Mouse (Mus musculus): ENCODE results near the gene Pkd1. TPM values are rescaled to one million over a fixed set of nuclear protein-coding genes. Genes with fewer than 3 reads are reported as not detected.

Pkd1 gene
- polyA plus RNA-seq, 1 experiment: 0.14 TPM

DNA sequence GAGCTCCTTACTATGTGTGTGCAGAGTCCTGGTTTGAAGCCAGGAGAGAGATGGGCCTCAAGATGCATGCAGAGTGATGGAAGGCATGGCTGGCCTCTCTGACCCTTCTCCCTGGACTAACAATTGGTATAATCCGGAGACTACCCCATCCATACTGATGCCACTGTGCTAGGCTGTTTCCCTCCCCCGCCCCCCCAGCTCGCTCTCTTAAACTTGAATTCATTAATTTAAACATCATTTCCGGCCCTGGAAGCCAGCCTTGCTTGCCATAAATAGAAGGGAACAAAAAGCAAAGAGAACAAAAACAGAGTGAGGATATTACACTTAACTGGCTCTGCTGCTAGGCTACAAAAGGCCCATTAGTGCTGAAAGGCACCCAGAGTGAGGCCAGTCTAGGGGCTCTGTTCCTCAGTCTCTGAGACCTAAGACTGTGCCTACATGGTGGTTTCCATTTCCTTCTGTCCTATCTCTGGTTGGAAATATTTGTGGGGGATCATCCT is 9.0 kb downstream of the Pkd1 start:
- H3K27me3 ChIP-seq (ENCODE audit: control insufficient read depth): no peaks in the 10 kb centered on the region
- H3K4me3 ChIP-seq (replicated peaks): no peak overlapping the region
- H3K36me3 ChIP-seq (ENCODE audit: control insufficient read depth): no peaks in the 10 kb centered on the region
- H3K9me3 ChIP-seq (ENCODE audit: control insufficient read depth, low read length): no peaks in the 10 kb centered on the region
- no peaks in the 10 kb centered on the region; the same call in none of the 2 replicates for H3K4me1 ChIP-seq (ENCODE audit: control insufficient read depth)
- no peak for TF ChIP-seq GATA1 (IDR thresholded peaks at IDR 0.05; ENCODE audit: low read length)
- no peak for TF ChIP-seq TAL1 (IDR thresholded peaks at IDR 0.05; ENCODE audit: low read length)

DNA sequence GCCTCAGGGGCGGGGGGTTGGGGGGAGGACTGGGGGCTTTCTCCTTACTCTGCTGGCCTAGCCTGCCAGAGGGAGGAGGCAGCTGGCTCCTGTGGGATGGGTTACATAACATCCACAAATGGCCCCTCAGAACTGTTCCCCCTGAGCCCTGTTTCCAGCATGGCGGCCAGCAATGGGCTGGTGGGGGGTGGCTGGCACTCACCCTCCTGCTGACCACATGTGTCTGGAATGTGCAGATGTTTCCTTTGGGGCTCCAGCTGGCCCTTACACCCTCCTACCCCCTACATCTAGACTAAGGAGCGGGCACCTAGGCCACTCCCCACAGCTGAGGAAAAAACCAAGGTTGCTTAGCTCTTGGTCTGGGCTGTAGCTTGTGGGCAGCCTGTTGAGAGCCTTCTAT is 9.5 kb downstream of the Pkd1 start:
- H3K9me3 ChIP-seq (ENCODE audit: control insufficient read depth, low read length): no peaks in the 10 kb centered on the region
- H3K4me1 ChIP-seq (ENCODE audit: control insufficient read depth): no peaks in the 10 kb centered on the region; the same call in none of the 2 replicates
- TF ChIP-seq TAL1 (IDR thresholded peaks at IDR 0.05; ENCODE audit: low read length): no peak
- no peak for TF ChIP-seq GATA1 (IDR thresholded peaks at IDR 0.05; ENCODE audit: low read length)
- H3K27me3 ChIP-seq (ENCODE audit: control insufficient read depth): no peaks in the 10 kb centered on the region
- H3K36me3 ChIP-seq (ENCODE audit: control insufficient read depth): no peaks in the 10 kb centered on the region
- H3K4me3 ChIP-seq (replicated peaks): no peak overlapping the region

DNA sequence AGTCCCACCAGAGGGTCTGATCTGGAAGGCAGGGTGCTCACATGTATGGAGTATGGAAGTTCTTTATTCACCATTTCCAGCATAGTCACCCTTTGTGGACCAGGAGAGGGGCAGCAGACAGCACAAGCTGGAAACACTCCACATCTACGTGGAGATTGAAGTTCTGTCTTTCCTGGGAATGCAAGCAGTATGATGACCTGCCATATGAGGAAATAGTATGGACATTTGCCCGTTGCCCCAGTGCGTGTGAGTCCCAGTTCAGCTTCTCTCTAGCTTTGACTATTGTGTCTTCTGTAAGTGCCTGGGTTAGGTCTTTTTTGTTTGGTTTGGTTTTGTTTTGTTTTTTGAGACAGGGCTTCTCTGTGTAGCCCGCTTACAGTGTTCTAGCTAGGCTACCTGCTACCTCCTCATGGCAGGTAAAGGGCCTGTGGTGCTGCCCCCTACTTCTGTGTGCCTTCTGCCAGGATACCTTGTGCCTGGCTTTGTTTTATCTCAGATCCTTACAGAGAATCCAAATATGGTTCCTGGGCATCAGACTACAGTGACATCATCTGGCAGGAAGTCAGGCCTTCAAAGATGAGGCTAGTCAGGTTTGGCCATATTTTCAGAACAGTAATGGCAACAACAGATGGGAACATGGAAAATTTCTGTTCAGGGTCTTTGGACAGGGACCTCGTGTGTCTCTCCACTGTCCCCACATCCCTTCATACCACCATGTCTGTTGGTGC is 10.8 kb downstream of the Pkd1 start:
- TF ChIP-seq GATA1 (IDR thresholded peaks at IDR 0.05; ENCODE audit: low read length) (no peak), TAL1 (IDR thresholded peaks at IDR 0.05; ENCODE audit: low read length) (no peak)
- no peaks in the 10 kb centered on the region; the same call in 1 of the 2 replicates for H3K4me1 ChIP-seq (ENCODE audit: control insufficient read depth)
- H3K9me3 ChIP-seq (ENCODE audit: control insufficient read depth, low read length): no peaks in the 10 kb centered on the region
- H3K4me3 ChIP-seq (replicated peaks): no peak overlapping the region
- H3K27me3 ChIP-seq (ENCODE audit: control insufficient read depth): no peaks in the 10 kb centered on the region
- peaks cover 9% of the 10 kb centered on the region for H3K36me3 ChIP-seq (ENCODE audit: control insufficient read depth)

DNA sequence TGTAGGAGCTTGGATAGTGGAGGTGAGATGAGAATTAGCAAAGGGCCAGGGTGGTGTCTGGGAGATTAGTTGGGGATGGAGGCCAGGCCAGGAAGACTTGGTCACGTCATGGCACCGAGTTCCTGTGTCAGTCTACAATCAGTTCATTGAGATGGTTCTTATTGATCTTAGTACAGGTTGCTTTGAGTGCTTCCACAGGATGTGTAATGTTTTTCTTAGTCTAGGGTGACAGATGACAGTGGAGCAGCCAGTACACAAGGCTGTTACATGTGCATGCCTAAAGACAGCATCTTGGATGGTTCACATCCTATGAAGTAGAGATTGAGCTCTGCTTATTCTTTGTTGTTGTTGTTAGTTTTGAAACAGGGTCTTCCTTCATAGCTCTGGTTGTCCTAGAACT is 12.0 kb downstream of the Pkd1 start:
- TF ChIP-seq TAL1 (IDR thresholded peaks at IDR 0.05; ENCODE audit: low read length) (no peak), GATA1 (IDR thresholded peaks at IDR 0.05; ENCODE audit: low read length) (no peak)
- Histone ChIP-seq H3K36me3 (ENCODE audit: control insufficient read depth) (peaks cover 17% of the 10 kb centered on the region), H3K4me3 (replicated peaks) (no peak overlapping the region), H3K4me1 (ENCODE audit: control insufficient read depth) (peaks cover 9% of the 10 kb centered on the region), H3K9me3 (ENCODE audit: control insufficient read depth, low read length) (no peaks in the 10 kb centered on the region), H3K27me3 (ENCODE audit: control insufficient read depth) (no peaks in the 10 kb centered on the region)

DNA sequence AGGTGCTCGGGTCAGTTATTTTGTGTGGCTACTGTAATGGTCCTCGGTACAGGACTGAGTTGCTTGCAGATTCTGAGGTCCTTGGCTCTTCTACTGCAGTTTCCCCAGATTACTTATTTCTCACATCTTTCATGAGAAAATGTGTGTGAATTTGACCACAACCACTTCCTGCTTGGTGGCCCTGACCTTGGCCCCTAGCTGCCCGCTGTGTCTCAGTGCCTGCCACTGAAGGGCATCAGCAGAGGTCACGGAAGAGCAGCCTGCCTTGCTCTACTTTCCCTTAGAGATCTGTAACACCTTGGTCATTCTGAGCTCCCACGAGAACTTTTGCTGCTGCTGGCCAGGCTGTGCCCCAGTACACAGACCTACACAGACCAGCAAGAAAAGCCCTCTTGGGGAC is 14.0 kb downstream of the Pkd1 start:
- TF ChIP-seq GATA1 (IDR thresholded peaks at IDR 0.05; ENCODE audit: low read length) (no peak), TAL1 (IDR thresholded peaks at IDR 0.05; ENCODE audit: low read length) (no peak)
- peaks cover 26% of the 10 kb centered on the region for H3K36me3 ChIP-seq (ENCODE audit: control insufficient read depth)

DNA sequence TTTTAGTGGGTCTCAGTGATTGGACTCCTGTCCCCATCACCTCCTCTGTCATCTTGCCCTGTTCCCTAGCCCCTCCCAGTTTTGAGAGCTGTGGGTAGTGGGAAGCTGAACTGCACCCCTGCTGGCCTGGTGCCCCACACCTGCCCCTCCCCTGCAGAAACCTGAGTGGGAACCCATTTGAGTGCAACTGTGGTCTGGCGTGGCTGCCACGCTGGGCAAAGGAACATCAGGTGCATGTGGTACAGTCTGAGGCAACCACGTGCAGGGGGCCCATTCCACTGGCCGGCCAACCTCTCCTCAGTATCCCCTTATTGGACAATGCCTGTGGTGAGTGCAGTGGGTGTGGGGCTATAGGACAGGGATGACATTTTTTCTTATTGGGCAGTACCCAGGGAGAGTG is 14.8 kb downstream of the Pkd1 start:
- Histone ChIP-seq H3K9me3 (ENCODE audit: control insufficient read depth, low read length) (no peaks in the 10 kb centered on the region), H3K4me3 (replicated peaks) (no peak overlapping the region), H3K27me3 (ENCODE audit: control insufficient read depth) (no peaks in the 10 kb centered on the region), H3K36me3 (ENCODE audit: control insufficient read depth) (peaks cover 34% of the 10 kb centered on the region), H3K4me1 (ENCODE audit: control insufficient read depth) (peaks cover 18% of the 10 kb centered on the region)
- TF ChIP-seq GATA1 (IDR thresholded peaks at IDR 0.05; ENCODE audit: low read length) (no peak), TAL1 (IDR thresholded peaks at IDR 0.05; ENCODE audit: low read length) (no peak)

More for the DNA sequence above, 14.0 kb downstream of the Pkd1 start:
- Histone ChIP-seq H3K4me1 (ENCODE audit: control insufficient read depth) (peaks cover 18% of the 10 kb centered on the region), H3K4me3 (replicated peaks) (no peak overlapping the region), H3K27me3 (ENCODE audit: control insufficient read depth) (no peaks in the 10 kb centered on the region), H3K9me3 (ENCODE audit: control insufficient read depth, low read length) (no peaks in the 10 kb centered on the region)

DNA sequence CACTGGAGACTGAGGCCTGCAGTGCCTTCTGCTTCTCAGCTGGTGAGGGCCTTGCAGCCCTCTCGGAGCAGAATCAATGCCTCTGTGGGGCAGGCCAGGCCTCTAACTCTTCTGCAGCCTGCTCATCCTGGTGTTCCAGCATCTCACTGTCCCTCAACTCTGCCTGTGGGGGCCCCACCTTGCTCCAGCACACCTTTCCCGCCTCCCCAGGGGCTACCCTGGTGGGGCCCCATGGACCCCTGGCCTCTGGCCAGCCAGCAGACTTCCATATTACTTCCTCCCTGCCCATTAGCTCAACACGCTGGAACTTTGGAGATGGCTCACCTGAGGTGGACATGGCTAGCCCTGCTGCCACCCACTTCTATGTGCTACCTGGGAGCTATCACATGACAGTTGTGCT is 15.5 kb downstream of the Pkd1 start:
- TF ChIP-seq GATA1 (IDR thresholded peaks at IDR 0.05; ENCODE audit: low read length): no peak
- no peaks in the 10 kb centered on the region for H3K9me3 ChIP-seq (ENCODE audit: control insufficient read depth, low read length)
- peaks cover 40% of the 10 kb centered on the region for H3K36me3 ChIP-seq (ENCODE audit: control insufficient read depth)

DNA sequence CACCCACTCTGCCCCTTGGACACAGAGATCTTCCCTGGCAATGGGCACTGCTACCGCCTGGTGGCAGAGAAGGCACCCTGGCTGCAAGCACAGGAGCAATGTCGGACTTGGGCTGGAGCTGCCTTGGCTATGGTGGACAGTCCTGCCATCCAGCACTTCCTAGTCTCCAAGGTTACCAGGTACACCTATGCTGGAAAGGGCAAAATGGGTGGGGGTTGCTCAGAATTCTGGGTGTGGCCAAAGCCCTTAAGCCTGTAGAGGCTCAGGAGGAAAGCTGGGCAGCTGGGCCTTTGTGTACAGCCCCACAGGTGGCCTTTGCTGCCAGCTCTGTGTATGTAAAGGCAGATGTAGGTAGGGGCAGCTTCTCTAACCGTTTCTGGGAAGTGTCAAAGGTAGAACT is 16.2 kb downstream of the Pkd1 start:
- H3K36me3 ChIP-seq (ENCODE audit: control insufficient read depth): peaks cover 40% of the 10 kb centered on the region
- no peak overlapping the region for H3K4me3 ChIP-seq (replicated peaks)
- no peaks in the 10 kb centered on the region for H3K9me3 ChIP-seq (ENCODE audit: control insufficient read depth, low read length)
- H3K4me1 ChIP-seq (ENCODE audit: control insufficient read depth): peaks cover 18% of the 10 kb centered on the region
- no peaks in the 10 kb centered on the region for H3K27me3 ChIP-seq (ENCODE audit: control insufficient read depth)
- TF ChIP-seq GATA1 (IDR thresholded peaks at IDR 0.05; ENCODE audit: low read length) (no peak), TAL1 (IDR thresholded peaks at IDR 0.05; ENCODE audit: low read length) (no peak)

More for the DNA sequence above, 15.5 kb downstream of the Pkd1 start:
- Histone ChIP-seq H3K4me1 (ENCODE audit: control insufficient read depth) (peaks cover 18% of the 10 kb centered on the region), H3K27me3 (ENCODE audit: control insufficient read depth) (no peaks in the 10 kb centered on the region), H3K4me3 (replicated peaks) (no peak overlapping the region)

DNA sequence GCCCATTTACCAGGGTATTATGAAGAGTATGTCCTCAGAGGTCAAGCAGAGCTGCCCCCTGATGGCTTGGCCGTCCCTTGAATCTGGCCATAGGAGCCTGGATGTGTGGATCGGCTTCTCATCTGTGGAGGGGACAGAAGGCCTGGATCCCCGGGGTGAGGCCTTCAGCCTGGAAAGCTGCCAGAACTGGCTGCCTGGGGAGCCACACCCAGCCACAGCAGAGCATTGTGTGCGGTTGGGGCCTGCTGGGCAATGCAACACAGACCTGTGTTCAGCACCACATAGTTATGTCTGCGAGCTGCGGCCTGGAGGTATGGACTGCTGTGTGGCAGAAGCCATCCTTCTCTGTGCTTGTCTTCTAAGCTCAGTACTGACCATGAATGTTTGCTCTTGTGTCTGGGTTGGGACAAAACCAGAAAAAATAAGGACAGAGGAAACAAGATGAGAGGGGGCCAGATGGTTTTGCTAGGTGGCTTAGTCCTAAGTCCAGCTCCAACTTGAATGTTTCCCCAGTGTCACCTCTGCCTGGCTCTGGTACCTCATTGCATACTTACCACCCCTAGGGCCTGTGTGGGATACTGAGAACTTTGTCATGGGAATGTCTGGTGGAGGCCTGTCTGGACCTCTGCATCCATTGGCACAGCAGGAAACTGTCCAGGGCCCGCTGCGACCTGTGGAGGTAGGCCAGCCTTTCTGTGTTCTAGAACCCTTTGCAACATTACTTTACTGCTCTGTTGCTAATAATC is 17.6 kb downstream of the Pkd1 start:
- Histone ChIP-seq H3K4me3 (replicated peaks) (no peak overlapping the region), H3K27me3 (ENCODE audit: control insufficient read depth) (no peaks in the 10 kb centered on the region), H3K4me1 (ENCODE audit: control insufficient read depth) (peaks cover 18% of the 10 kb centered on the region), H3K9me3 (ENCODE audit: control insufficient read depth, low read length) (no peaks in the 10 kb centered on the region), H3K36me3 (ENCODE audit: control insufficient read depth) (peaks cover 49% of the 10 kb centered on the region)
- TF ChIP-seq TAL1 (IDR thresholded peaks at IDR 0.05; ENCODE audit: low read length) (no peak), GATA1 (IDR thresholded peaks at IDR 0.05; ENCODE audit: low read length) (no peak)
